Mouse (Mus musculus) effector memory CD4-positive, alpha-beta T cell, adult 5 months (primary cell): ENCODE results near the gene Tbc1d10c. TPM values are rescaled to one million over a fixed set of nuclear protein-coding genes. Genes with fewer than 3 reads are reported as not detected.

Experiments
- polyA plus RNA-seq: library from polyadenylated mRNA; unstranded; fragments of 100-300 nt; shearing (Covaris generic); gene quantifications from one replicate; pipeline ENCODE4 v1.2.1, GENCODE M21; 2017

The Tbc1d10c gene
- 376 TPM for polyA plus RNA-seq

DNA sequence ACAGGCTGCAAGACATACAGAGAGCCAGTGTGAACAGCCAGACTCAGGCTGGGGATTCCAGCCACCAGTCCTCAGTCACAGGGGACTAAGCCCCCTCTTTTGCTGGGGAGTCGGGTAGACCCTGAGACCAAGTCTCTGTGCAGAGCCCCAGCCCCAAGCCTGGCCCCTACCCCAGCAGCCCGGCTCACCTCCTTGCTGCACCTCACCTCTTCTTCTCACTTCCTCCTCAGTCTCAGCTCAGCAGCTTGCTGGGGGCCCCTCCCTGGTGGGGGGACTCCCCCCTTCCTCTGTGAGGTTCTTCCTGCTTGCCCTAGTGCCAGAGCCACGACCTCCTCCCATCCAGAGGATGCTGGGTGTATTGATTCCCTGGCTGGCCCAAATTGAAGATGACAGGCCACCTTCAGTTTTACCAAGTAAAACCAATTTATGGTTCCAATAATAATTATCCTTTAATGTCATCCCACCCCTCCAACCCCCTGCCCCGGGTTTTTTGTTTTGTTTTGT, at the start of gene Tbc1d10c:
Gene Tbc1d10c (minus strand): TSS at position 454 of the 504 bp plus-strand sequence.

DNA sequence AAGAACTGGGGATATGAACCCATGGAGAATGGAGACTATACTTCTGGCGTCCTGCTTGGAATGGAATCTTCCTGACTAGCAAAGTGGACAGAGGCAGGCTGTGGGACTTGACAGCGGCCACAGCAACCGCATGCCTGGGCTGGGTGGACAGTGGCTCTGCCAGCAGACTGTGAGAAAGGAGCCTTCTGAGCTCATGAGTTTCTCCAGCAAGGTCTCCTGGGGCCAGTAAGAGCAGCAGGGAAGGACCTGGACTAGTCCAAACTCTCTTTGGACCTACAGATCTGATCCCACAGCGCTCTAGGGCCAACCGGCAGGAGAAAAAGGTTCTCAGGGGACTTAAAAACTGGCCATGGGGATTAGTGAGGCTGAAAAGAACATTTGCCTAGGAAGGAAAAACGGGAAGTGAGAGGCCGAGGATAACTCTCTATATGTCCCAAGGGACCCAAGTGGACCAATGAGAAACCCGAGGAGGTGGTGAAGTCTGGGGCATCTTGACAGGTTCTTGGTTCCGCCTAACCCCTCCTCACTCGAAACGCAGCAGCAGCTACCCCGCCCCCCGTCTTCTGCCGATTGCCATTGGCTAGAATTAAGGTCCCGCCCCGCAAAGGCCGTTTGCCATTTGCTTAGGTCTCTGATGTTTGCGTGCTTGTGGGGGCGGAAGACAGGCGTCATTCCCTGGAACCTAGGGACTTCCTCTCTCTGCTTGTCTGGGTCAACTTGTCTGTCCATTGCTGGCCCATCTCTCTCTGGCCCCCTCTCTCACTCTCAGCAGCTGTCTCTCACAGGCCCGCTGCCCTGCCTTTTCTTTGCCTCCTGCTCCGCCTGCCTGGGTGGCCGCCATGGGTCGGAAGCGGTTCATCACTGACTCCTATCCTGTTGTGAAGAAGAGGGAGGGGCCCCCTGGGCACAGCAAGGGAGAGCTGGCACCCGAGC, 40.4 kb upstream of the Tbc1d10c start, which contains the start of gene Pold4:
Gene Pold4 (plus strand): TSS at position 647 of the 933 bp plus-strand sequence.

DNA sequence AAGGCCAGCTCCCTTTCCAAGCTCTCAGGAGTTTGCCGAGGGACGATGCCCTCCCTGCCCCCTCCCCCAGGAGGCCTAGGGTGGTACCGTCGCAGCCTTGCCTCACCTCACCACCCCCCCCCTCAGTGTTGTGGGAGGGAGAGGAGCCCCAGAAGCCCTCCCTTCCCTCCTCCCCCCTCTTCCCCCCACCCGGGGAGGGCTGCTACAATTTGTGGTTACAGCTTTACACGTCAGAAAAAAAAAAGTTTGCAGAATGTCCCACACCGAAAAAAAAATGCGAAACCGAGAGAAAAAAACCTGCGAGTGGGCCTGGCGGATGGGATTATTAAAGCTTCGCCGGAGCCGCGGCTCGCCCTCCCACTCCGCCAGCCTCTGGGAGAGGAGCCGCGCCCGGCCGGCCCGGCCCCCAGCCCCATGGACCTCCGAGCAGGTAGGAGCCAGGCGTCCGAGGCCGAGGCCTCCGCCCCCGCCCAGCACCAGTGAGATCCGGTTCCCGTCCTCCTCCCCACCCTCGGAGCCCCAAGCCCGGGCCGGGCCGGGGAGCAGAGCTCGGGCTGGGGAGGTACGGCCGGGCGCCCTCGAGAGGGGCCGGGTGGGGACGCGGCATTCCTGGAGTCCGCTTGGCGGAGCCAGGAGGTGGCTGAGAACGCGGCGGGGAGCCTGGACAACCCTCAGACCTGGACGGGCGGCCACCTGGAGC, 23.1 kb upstream of the Tbc1d10c start, which contains the start of the genes Clcf1 and AC109138.7:
Gene Clcf1 (plus strand): TSS at position 168 of the 700 bp plus-strand sequence.
Gene AC109138.7 (plus strand): TSS at position 287 of the 700 bp plus-strand sequence.

DNA sequence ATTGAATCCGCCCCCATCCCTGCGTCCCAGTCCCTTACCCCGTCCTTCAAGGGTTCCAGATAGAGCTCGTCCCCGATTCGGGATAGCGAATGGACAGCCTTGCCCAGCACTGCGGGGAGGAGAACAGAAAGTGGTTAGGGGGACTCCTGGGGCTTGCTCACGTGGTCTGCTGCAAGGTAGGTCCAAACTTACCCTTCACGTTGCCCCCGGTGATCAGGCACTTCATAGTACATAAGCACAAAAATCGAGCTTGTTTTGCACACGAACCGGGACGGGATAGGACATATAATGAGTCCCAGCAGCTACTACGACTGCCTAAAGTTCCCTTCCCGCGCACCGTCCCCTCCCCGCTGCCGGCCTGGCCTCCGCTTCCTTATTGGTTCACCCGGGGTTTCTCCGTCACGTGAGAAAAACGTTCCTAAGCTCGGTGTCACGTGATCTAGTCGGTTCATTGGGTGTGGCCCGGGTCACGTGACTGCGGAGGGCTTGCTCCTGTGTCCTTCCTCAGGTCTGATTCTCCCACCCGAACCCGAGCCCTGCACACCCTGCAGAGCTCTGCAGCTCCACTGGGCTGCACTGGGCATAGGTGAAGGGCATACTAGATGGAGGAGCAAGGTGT, 10.3 kb upstream of the Tbc1d10c start, which contains the start of gene Rad9a:
Gene Rad9a (minus strand): TSS at position 372 of the 619 bp plus-strand sequence.

GRCm38 (mm10) chr19:4191528-4192250, 605 bp upstream of the Tbc1d10c start, which contains the start of gene Ppp1ca:
TSS of gene Ppp1ca (plus strand) at chr19:4192065.

DNA sequence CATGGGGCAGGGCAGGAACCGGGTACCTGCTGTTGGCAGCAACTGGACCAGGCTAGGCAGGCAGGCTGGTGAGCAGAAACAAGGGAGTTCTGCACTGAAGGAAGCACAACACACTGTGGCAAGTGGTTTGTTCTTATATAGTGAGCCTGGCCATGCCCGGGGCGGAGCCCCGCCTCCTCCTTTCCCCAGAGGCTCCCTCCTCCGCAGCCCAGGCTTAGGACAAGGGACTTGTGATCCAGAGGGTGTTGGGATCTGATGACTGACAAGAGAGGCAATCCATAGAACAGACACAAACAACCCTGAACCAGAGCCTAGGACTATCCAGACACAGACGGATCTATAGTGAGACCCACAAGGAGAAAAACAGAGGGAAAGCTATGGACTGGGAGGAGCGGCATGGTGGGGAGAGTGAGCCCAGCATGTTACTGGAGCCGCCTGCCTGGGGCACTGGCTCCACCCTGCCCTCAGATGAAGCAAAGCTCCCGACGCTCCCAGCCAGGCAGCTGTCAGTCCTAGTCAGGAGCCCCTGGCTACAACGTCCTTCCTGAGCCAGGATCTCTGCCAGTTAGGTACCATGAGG, 15.6 kb downstream of the Tbc1d10c start, which contains the start of gene Carns1:
Gene Carns1 (minus strand): TSS at position 112 of the 580 bp plus-strand sequence.

DNA sequence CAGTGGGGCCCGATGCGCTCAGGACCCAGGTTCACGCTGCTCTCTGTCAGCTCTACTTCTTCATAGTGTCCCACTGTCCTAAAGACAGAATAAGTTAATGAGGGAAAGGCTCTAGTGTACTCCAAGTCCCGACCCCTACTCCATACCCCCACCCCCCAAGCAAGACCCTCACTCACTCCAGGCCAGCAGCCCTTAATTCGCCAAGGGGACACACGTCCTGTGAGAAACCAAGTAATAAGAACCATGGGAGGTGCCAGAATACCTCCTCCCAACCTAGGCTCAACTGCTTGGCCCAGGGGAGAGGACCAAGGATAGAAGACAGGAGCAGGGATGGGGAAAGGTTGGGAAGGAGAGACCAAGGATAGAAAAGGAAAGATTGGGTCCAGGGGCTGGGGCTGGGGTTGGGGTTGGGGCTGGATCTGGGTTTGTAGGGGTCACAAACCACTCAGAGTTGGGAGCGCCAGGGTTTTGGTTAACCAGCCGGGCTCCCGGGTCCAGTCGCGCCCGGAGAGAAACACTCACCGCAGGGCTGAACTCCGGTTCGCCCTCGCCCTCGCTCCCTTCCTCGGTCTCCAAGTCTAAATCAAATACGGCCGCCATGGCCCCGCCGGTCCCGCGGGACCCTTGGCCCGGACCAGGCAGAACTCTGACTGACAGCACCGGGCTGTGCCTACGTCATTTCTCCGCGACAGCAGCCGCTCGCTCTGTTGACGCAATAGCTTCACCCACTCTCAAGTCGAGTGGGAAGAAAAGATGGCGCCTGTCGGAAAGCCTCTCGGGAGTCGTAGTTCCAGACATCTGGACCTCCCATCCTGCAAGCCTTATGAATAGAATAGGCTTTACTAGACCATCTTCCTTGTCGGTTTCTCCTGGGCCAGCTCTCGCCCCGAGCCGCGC, 28.2 kb downstream of the Tbc1d10c start, which contains the start of gene Rps6kb2:
Gene Rps6kb2 (minus strand): TSS at position 709 of the 897 bp plus-strand sequence.

DNA sequence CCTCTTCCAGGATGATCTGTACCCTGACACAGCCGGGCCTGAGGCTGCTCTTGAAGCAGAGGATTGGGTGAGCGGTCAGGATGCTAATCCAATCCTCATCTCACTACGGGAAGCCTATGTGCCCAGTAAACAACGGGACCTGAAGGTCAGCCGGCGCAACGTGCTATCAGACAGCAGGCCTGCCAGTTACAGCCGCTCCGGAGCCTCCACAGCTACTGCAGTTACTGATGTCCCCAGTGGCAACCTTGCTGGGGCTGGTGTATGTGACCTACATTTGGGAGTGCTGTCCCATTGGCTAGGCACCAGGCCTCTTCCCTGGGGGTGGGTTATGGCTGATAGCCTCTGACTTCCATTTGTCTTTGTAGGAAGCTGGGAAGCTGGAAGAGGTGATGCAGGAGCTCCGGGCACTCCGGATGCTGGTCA, 37.8 kb downstream of the Tbc1d10c start, which contains the start of gene Ptprcap:
Gene Ptprcap (plus strand): TSS at position 373 of the 423 bp plus-strand sequence.

GRCm38 (mm10) chr19:4148491-4148806, 42.6 kb downstream of the Tbc1d10c start, which contains the start of gene Coro1b:
TSS of gene Coro1b (plus strand) at chr19:4148619.

GRCm38 (mm10) chr19:4143759-4144268, 47.3 kb downstream of the Tbc1d10c start, which contains the start of gene Cabp4:
TSS of gene Cabp4 (minus strand) at chr19:4144033.

GRCm38 (mm10) chr19:4139446-4139845, 51.6 kb downstream of the Tbc1d10c start, which contains the start of gene Gpr152:
TSS of gene Gpr152 (plus strand) at chr19:4139787.

Other genes with a start within 250 kb of the Tbc1d10c start
- not detected for gene Aldh3b3, start 232.6 kb downstream of the Tbc1d10c start, polyA plus RNA-seq
- gene Aldh3b2, start 219.0 kb downstream of the Tbc1d10c start, polyA plus RNA-seq, result not detected
- not detected for gene Acy3, start 204.7 kb downstream of the Tbc1d10c start, polyA plus RNA-seq
- not detected for gene Tbx10, start 198.5 kb downstream of the Tbc1d10c start, polyA plus RNA-seq
- gene Nudt8, start 190.7 kb downstream of the Tbc1d10c start, polyA plus RNA-seq, result 10.5 TPM
- gene Gm49405, start 190.7 kb downstream of the Tbc1d10c start, polyA plus RNA-seq, result 1.0 TPM
- 2.4 TPM for gene Doc2g, start 188.0 kb downstream of the Tbc1d10c start, polyA plus RNA-seq
- 104 TPM for gene Ndufv1, start 178.5 kb downstream of the Tbc1d10c start, polyA plus RNA-seq
- gene Gstp1, start 153.3 kb downstream of the Tbc1d10c start, polyA plus RNA-seq, result 355 TPM
- 3.3 TPM for gene Gstp2, start 145.3 kb downstream of the Tbc1d10c start, polyA plus RNA-seq
- 56.1 TPM for gene Gstp3, start 131.7 kb downstream of the Tbc1d10c start, polyA plus RNA-seq
- gene Cabp2, start 109.7 kb downstream of the Tbc1d10c start, polyA plus RNA-seq, result not detected
- gene Cdk2ap2, start 94.1 kb downstream of the Tbc1d10c start, polyA plus RNA-seq, result 441 TPM
- 253 TPM for gene Pitpnm1, start 91.3 kb downstream of the Tbc1d10c start, polyA plus RNA-seq
- 150 TPM for gene Aip, start 65.4 kb downstream of the Tbc1d10c start, polyA plus RNA-seq
- gene Gpr152, start 51.5 kb downstream of the Tbc1d10c start, polyA plus RNA-seq, result not detected
- not detected for gene Cabp4, start 47.3 kb downstream of the Tbc1d10c start, polyA plus RNA-seq
- gene Coro1b, start 42.7 kb downstream of the Tbc1d10c start, polyA plus RNA-seq, result 192 TPM
- gene Ptprcap, start 37.7 kb downstream of the Tbc1d10c start, polyA plus RNA-seq, result 341 TPM
- 46.8 TPM for gene Rps6kb2, start 27.9 kb downstream of the Tbc1d10c start, polyA plus RNA-seq
- gene Carns1, start 15.8 kb downstream of the Tbc1d10c start, polyA plus RNA-seq, result 15.2 TPM
- 688 TPM for gene Ppp1ca, start 781 bp upstream of the Tbc1d10c start, polyA plus RNA-seq
- gene Rad9a, start 10.4 kb upstream of the Tbc1d10c start, polyA plus RNA-seq, result 27.5 TPM
- 36.7 TPM for gene Clcf1, start 23.0 kb upstream of the Tbc1d10c start, polyA plus RNA-seq
- not detected for gene AC109138.7, start 23.1 kb upstream of the Tbc1d10c start, polyA plus RNA-seq
- 62.7 TPM for gene Pold4, start 40.6 kb upstream of the Tbc1d10c start, polyA plus RNA-seq
- 0.67 TPM for gene Ssh3, start 77.9 kb upstream of the Tbc1d10c start, polyA plus RNA-seq
- 8.1 TPM for gene Ankrd13d, start 91.9 kb upstream of the Tbc1d10c start, polyA plus RNA-seq
- 237 TPM for gene Grk2, start 114.9 kb upstream of the Tbc1d10c start, polyA plus RNA-seq
- gene Kdm2a, start 207.0 kb upstream of the Tbc1d10c start, polyA plus RNA-seq, result 84.1 TPM
- gene Rhod, start 248.1 kb upstream of the Tbc1d10c start, polyA plus RNA-seq, result 5.9 TPM